Mouse (Mus musculus) limb, embryonic 14.5 days (tissue): ENCODE data around the gene Sobp. TPM values are rescaled to one million over a fixed set of nuclear protein-coding genes. Genes with fewer than 3 reads are reported as not detected.

ENCODE experiments used
- ATAC-seq: fragments of 200-750 bp; cut with Nextera tagmentation; 2 replicates; pipeline ENCODE4 v1.8.0; 2017; ENCODE audit warnings: low read depth, moderate number of reproducible peaks, moderate TSS enrichment; ENCODE audit not compliant: low FRiP score
- DNase-seq: peaks from one replicate; pipeline ENCODE4 v3.0.0-alpha.2; 2015; ENCODE audit warnings: low spot score
- H3K27ac ChIP-seq: fragments of 300-500 bp; sonication (generic); replicated peaks from 2 replicates; pipeline ENCODE4 v1.5.1; 2014; ENCODE audit warnings: low read depth, mild to moderate bottlenecking, low read length, moderate library complexity, mixed read lengths
- H3K27me3 ChIP-seq: fragments of 300-500 bp; sonication (generic); 2 replicates; pipeline ENCODE4 v1.6.1; 2014; ENCODE audit warnings: low read length, mixed read lengths; ENCODE audit not compliant: control insufficient read depth, insufficient read depth
- H3K36me3 ChIP-seq: fragments of 300-500 bp; sonication (generic); 2 replicates; pipeline ENCODE4 v1.6.1; 2014; ENCODE audit warnings: mild to moderate bottlenecking, low read length, moderate library complexity, mixed read lengths; ENCODE audit not compliant: control insufficient read depth, insufficient read depth
- H3K4me1 ChIP-seq: fragments of 300-500 bp; sonication (generic); 2 replicates; pipeline ENCODE4 v1.6.1; 2014; ENCODE audit warnings: antibody characterized with exemption, low read length, mixed read lengths; ENCODE audit not compliant: control insufficient read depth, insufficient read depth
- H3K4me2 ChIP-seq: fragments of 300-500 bp; sonication (generic); replicated peaks from 2 replicates; pipeline ENCODE4 v1.6.1; 2014; ENCODE audit warnings: low read depth, mild to moderate bottlenecking, low read length, moderate library complexity; ENCODE audit not compliant: severe bottlenecking
- H3K4me3 ChIP-seq: fragments of 300-500 bp; sonication (generic); replicated peaks from 2 replicates; pipeline ENCODE4 v1.5.1; 2014; ENCODE audit warnings: low read length
- H3K9ac ChIP-seq: fragments of 300-500 bp; sonication (generic); 2 replicates; pipeline ENCODE4 v1.6.1; 2014; ENCODE audit warnings: mild to moderate bottlenecking, low read depth, low read length, moderate library complexity; ENCODE audit not compliant: severe bottlenecking
- H3K9me3 ChIP-seq: fragments of 300-500 bp; sonication (generic); 2 replicates; pipeline ENCODE4 v1.6.1; 2016; ENCODE audit warnings: low read length; ENCODE audit not compliant: control insufficient read depth
- POLR2A ChIP-seq: fragments of 200-500 bp; IDR thresholded peaks from 2 replicates; pipeline ENCODE4 v1.8.0; 2012; ENCODE audit warnings: inconsistent platforms, mild to moderate bottlenecking, moderate library complexity, borderline replicate concordance; ENCODE audit not compliant: insufficient read depth, insufficient read length; ENCODE audit errors: extremely low read depth
- WGBS: fragments of 180-500 bp; shearing (Covaris S2); extraction: QIAGEN DNeasy Blood & Tissue Kit; methylation state at CpG from one replicate; pipeline ENCODE4 v1.1.7; 2014; 5-methylcytosine and 5-hydroxymethylcytosine counted together
- polyA plus RNA-seq, 2 experiments: library from polyadenylated mRNA; depleted of rRNA in 1 of 2; stranded (reverse) in 1 of 2; unstranded in 1 of 2; fragments of >200 nt; fragmentation: Nextera tagmentation in 1 of 2; extraction: Ambion mirVana in 1 of 2; gene quantifications; 2 replicates each; pipeline versions ENCODE4 v1.2.1 to v1.2.3; 2012 to 2014

Gene Sobp
- polyA plus RNA-seq, 2 experiments, result 4.9 to 6.2 TPM

DNA sequence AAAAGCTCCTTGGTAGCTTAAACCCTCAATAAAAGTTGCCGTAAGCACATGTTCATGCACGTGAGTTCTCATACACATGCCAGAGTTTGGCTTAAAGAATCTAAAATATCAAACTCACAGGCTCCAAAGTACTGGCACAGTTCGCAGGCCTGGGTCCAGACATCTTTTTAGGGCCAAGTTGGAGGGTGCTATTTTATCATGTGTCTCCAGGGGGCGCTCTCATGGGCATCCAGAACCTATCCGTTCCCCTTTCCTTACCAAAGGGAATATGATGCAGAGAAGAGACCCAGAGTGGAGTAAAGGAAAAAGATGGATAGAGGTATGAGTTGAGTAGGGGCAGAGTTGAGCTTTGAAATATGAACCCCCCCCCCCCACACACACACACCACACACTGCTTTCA is 121.9 kb downstream of the Sobp start:
- ATAC-seq, result no peak
- no peak overlapping the region for H3K4me3 ChIP-seq
- no peaks in the 10 kb centered on the region for H3K9me3 ChIP-seq
- no peak for TF ChIP-seq POLR2A
- H3K4me2 ChIP-seq, result no peak overlapping the region
- no peaks in the 10 kb centered on the region for H3K27me3 ChIP-seq
- no peak overlapping the region for H3K27ac ChIP-seq
- WGBS, result 43% methylated on average over 5 of the region's 5 CpGs
- peaks cover 15% of the 10 kb centered on the region for H3K4me1 ChIP-seq
- H3K9ac ChIP-seq, result no peak overlapping the region
- no peak for DNase-seq
- no peaks in the 10 kb centered on the region for H3K36me3 ChIP-seq

DNA sequence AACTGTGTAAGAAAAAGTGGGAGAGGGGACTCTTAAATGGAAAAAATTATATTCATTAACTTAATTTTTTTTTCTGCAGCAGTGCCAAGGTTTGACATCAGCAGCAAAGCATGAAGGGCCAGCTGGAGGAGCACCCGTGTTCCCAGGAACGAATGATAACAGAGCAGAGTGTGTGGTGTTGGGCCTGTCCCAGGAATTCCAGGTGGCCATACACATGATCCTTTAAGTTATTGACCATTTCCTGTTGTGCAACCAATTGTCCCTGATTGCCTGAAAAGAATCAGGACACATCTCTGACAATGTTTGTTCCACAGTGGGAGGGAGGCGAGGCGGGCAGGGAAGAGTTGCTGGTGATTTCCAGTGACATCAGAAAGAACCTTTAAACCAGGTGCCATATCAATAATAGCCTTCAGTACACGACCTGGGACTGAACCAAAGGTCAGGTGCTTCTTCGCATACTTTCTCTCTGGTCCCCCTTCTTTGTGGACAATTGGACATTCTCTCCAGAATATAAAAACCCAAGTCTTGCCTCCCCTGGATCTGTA is 126.5 kb downstream of the Sobp start:
- no peak for TF ChIP-seq POLR2A
- H3K4me3 ChIP-seq, result no peak overlapping the region
- no peak for ATAC-seq
- H3K9ac ChIP-seq, result no peak overlapping the region
- 68% methylated on average over 6 of the region's 6 CpGs for WGBS
- H3K9me3 ChIP-seq, result no peaks in the 10 kb centered on the region
- no peaks in the 10 kb centered on the region for H3K27me3 ChIP-seq
- H3K27ac ChIP-seq, result no peak overlapping the region
- H3K4me1 ChIP-seq, result peaks cover 16% of the 10 kb centered on the region
- no peak overlapping the region for H3K4me2 ChIP-seq
- no peak for DNase-seq
- H3K36me3 ChIP-seq, result no peaks in the 10 kb centered on the region

GRCm38 (mm10) chr10:43043351-43044209 is 130.8 kb downstream of the Sobp start:
- DNase-seq (peak; percentile 50), ATAC-seq (peak; percentile 56)
- Histone ChIP-seq H3K4me1 (peaks cover 16% of the 10 kb centered on the region), H3K4me3 (no peak overlapping the region), H3K4me2 (no peak overlapping the region), H3K36me3 (no peaks in the 10 kb centered on the region), H3K27me3 (no peaks in the 10 kb centered on the region), H3K9ac (peak overlapping the region; percentile 6; the same call in 1 of the 2 replicates), H3K9me3 (no peaks in the 10 kb centered on the region), H3K27ac (peak overlapping the region; percentile 83)
- no peak for TF ChIP-seq POLR2A
- 21% methylated on average over 7 of the region's 7 CpGs for WGBS

DNA sequence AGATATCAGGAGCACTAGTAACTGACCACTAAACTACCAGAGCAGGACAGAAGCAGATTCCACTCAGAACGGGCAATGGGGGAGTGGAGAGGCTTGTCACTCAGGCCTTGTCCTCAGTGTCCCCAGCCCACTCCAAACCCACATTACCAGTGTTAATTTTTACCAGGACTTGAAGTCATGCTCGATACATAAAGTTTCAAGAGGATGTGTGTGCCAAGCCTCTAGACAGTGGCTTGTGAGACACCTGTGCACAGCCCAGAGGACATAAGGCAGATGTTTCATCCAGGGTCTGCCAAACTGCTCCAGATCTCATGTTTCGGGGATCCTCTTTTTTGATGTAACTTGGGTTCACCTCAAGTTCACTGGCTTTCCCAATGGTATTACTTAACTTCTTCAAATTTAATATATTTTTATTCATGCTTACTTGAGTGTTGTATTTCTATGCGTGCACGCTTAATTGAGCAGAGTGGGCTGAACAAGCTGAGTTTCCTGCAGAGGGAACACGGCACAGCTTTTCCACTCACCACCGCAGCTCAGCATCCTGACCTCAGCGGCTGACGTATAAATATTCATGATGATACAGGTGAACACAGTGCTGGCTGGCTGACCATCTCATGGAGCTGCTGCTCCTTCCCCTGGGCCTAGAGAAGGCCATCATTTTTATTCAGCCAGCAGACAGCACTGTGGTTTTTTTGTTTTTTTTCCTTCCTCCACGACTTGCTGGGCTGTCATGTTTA is 131.6 kb downstream of the Sobp start:
- no peak overlapping the region for H3K4me3 ChIP-seq
- H3K36me3 ChIP-seq, result no peaks in the 10 kb centered on the region
- DNase-seq (no peak), ATAC-seq (0 out of 2 replicates have a peak, but pooled peaks have one; percentile 14)
- H3K4me2 ChIP-seq, result no peak overlapping the region
- peak overlapping the region; percentile 83 for H3K27ac ChIP-seq
- H3K9me3 ChIP-seq, result no peaks in the 10 kb centered on the region
- 42% methylated on average over 10 of the region's 10 CpGs for WGBS
- H3K27me3 ChIP-seq, result no peaks in the 10 kb centered on the region
- H3K4me1 ChIP-seq, result peaks cover 16% of the 10 kb centered on the region
- TF ChIP-seq POLR2A, result no peak
- 0 out of 2 replicates have a peak overlapping the region, but pooled peaks have one; percentile 6 for H3K9ac ChIP-seq

DNA sequence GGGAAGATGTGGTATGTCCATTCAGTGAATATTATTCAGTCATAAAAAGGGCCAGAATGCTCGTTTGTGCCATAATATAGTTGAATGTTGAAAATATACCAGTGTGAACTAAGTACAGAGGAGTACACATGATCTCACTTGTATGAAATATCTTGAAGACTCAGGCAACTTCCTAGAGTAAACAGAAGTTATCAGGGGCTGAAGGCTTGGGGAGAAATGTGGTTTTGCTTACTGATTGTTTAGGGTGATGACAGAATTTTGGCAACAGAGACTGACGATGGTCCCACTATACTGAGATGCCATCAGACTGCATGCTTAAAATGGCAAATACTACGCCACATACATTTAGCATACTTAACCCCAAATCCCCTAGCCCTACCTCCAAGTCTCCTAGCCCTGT is 132.5 kb downstream of the Sobp start:
- peaks cover 16% of the 10 kb centered on the region for H3K4me1 ChIP-seq
- WGBS, result 92% methylated on average over 3 of the region's 3 CpGs
- ATAC-seq (no peak), DNase-seq (no peak)
- H3K27ac ChIP-seq, result no peak overlapping the region
- H3K4me3 ChIP-seq, result no peak overlapping the region
- H3K9ac ChIP-seq, result no peak overlapping the region
- H3K4me2 ChIP-seq, result no peak overlapping the region
- H3K27me3 ChIP-seq, result no peaks in the 10 kb centered on the region
- H3K9me3 ChIP-seq, result no peaks in the 10 kb centered on the region
- H3K36me3 ChIP-seq, result no peaks in the 10 kb centered on the region
- TF ChIP-seq POLR2A, result no peak
